Mouse (Mus musculus) heart, postnatal 0 days (tissue): ENCODE data around the gene Lypd4. TPM values are rescaled to one million over a fixed set of nuclear protein-coding genes. Genes with fewer than 3 reads are reported as not detected.

Experiments
- ATAC-seq: fragments of 200-750 bp; cut with Nextera tagmentation; 2 replicates; pipeline ENCODE4 v1.8.0; 2017; ENCODE audit warnings: low read depth, moderate number of reproducible peaks, moderate library complexity; ENCODE audit not compliant: insufficient read depth
- DNase-seq: peaks from one replicate; pipeline ENCODE4 v3.0.0-alpha.2; 2016; ENCODE audit warnings: low spot score
- H3K27ac ChIP-seq: fragments of 300-500 bp; sonication (generic); 2 replicates; pipeline ENCODE4 v1.5.1; 2014; ENCODE audit warnings: low read depth, mild to moderate bottlenecking
- H3K27me3 ChIP-seq: fragments of 300-500 bp; sonication (generic); 2 replicates; pipeline ENCODE4 v1.6.1; 2014; ENCODE audit warnings: low read length, mixed read lengths; ENCODE audit not compliant: control insufficient read depth, insufficient read depth
- H3K36me3 ChIP-seq: fragments of 300-500 bp; sonication (generic); replicated peaks from 2 replicates; pipeline ENCODE4 v1.6.1; 2014; ENCODE audit warnings: low read length, mixed read lengths; ENCODE audit not compliant: control insufficient read depth, insufficient read depth
- H3K4me1 ChIP-seq: fragments of 300-500 bp; sonication (generic); 2 replicates; pipeline ENCODE4 v1.6.1; 2014; ENCODE audit warnings: antibody characterized with exemption; ENCODE audit not compliant: control insufficient read depth, insufficient read depth
- H3K4me2 ChIP-seq: fragments of 300-500 bp; sonication (generic); 2 replicates; pipeline ENCODE4 v1.6.1; 2014; ENCODE audit warnings: low read depth, mild to moderate bottlenecking, low read length, moderate library complexity
- H3K4me3 ChIP-seq: fragments of 300-500 bp; sonication (generic); 2 replicates; pipeline ENCODE4 v1.5.1; 2014; ENCODE audit warnings: low read depth, low read length
- H3K9ac ChIP-seq: fragments of 300-500 bp; sonication (generic); replicated peaks from 2 replicates; pipeline ENCODE4 v1.6.1; 2014; ENCODE audit warnings: low read depth, low read length, mixed read lengths
- H3K9me3 ChIP-seq: fragments of 300-500 bp; sonication (generic); replicated peaks from 2 replicates; pipeline ENCODE4 v1.6.1; 2016; ENCODE audit warnings: low read length; ENCODE audit not compliant: control insufficient read depth
- CTCF ChIP-seq: IDR thresholded peaks from 2 replicates; pipeline ENCODE4 v1.5.1; 2016; ENCODE audit warnings: antibody characterized with exemption, control low read depth, low read depth
- EP300 ChIP-seq: IDR thresholded peaks from 2 replicates; pipeline ENCODE4 v1.6.1; 2016; ENCODE audit warnings: antibody characterized with exemption, low read depth
- WGBS: fragments of 180-500 bp; shearing (Covaris S2); extraction: QIAGEN DNeasy Blood & Tissue Kit; methylation state at CpG from one replicate; pipeline ENCODE4 v1.1.7; 2014; 5-methylcytosine and 5-hydroxymethylcytosine counted together
- polyA plus RNA-seq: library from polyadenylated mRNA; unstranded; fragments of >200 nt; fragmentation: Nextera tagmentation; extraction: Ambion mirVana; gene quantifications from 2 replicates; pipeline ENCODE4 v1.2.1, GENCODE M21; 2015
- total RNA-seq: library from RNA; depleted of rRNA; stranded (reverse); fragments of >200 nt; gene quantifications from 2 replicates; pipeline ENCODE4 v1.2.3, GENCODE M21; 2014; ENCODE audit warnings: low replicate concordance

Gene Lypd4
- total and polyA plus RNA-seq, 2 experiments from 2014 or later, result not detected

DNA sequence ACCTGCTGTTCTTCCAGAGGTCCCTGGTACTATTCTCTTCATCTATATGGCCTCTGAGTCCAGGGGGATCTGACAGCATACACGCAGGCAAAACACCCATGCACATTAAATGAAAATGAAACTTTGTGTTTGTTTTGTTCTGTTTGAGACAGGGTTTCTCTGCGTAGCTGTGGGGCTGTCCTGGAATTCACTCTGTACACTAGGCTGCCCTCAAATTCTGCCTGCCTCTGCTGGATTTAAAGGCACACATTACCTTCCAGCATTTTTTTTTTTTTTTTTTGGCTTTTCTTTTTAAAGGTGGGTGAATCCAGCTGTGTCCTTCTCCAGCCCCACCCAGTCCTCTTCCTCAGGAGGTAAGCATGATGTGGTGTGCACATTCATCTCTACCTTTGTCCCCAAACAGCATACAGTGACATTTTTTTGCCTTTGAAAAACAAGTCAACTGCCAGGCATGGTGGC, 22.4 kb upstream of the Lypd4 start:
- no peaks in the 10 kb centered on the region for H3K27me3 ChIP-seq
- H3K36me3 ChIP-seq, result peaks cover 36% of the 10 kb centered on the region
- H3K4me2 ChIP-seq, result no peak overlapping the region
- no peaks in the 10 kb centered on the region for H3K9me3 ChIP-seq
- no peaks in the 10 kb centered on the region for H3K4me1 ChIP-seq
- DNase-seq (no peak), ATAC-seq (no peak)
- H3K4me3 ChIP-seq, result no peak overlapping the region
- no peak overlapping the region for H3K9ac ChIP-seq
- TF ChIP-seq CTCF (no peak), EP300 (no peak)
- H3K27ac ChIP-seq, result no peak overlapping the region
- 75% methylated on average over 2 of the region's 2 CpGs for WGBS

DNA sequence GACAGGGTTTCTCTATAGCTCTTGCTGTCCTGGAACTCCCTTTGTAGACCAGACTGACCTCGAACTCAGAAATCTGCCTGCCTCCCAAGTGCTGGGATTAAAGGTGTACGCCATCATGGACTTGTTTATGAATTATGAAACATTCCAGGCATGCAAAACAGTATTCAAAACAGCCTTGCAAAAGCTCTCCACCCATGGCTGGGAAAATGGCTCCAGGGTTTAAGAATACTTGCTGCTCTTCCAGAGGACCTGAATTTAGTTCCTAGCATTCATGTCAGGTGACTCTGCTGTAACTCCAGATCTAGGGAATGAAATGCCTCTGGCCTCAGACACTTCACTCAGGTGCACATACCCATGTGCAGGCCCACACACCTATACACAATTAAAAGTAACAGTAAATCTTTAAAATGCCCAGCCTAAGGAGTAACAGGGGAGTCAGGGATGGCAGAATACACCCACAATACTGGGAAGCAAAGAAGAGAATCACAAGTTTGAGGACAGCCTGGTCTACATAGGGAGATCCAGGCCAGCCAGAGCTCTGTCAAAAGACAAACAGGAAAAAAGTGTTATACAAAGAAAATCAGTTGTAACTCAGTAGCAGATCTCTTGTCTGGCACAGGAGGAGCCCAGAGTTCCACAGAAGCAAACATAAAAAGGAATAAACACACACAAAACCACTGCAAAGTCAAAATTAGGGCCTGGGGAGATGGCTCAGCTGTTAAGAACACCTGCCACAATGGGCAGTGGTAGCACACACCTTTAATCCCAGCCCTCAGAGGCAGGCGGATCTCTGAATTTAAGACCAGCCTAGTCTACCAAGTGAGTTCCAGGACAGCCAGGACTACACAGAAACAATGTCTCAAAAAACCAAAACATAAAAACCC, 21.7 kb upstream of the Lypd4 start:
- ATAC-seq (no peak), DNase-seq (no peak)
- H3K36me3 ChIP-seq, result peaks cover 43% of the 10 kb centered on the region
- 72% methylated on average over 3 of the region's 3 CpGs for WGBS
- peaks cover under 1% of the 10 kb centered on the region; the same call in 1 of the 2 replicates for H3K4me1 ChIP-seq
- no peaks in the 10 kb centered on the region for H3K9me3 ChIP-seq
- H3K27me3 ChIP-seq, result no peaks in the 10 kb centered on the region
- no peak overlapping the region for H3K4me3 ChIP-seq
- no peak overlapping the region for H3K9ac ChIP-seq
- no peak overlapping the region for H3K4me2 ChIP-seq
- TF ChIP-seq EP300, result no peak
- TF ChIP-seq CTCF, result no peak
- H3K27ac ChIP-seq, result no peak overlapping the region

DNA sequence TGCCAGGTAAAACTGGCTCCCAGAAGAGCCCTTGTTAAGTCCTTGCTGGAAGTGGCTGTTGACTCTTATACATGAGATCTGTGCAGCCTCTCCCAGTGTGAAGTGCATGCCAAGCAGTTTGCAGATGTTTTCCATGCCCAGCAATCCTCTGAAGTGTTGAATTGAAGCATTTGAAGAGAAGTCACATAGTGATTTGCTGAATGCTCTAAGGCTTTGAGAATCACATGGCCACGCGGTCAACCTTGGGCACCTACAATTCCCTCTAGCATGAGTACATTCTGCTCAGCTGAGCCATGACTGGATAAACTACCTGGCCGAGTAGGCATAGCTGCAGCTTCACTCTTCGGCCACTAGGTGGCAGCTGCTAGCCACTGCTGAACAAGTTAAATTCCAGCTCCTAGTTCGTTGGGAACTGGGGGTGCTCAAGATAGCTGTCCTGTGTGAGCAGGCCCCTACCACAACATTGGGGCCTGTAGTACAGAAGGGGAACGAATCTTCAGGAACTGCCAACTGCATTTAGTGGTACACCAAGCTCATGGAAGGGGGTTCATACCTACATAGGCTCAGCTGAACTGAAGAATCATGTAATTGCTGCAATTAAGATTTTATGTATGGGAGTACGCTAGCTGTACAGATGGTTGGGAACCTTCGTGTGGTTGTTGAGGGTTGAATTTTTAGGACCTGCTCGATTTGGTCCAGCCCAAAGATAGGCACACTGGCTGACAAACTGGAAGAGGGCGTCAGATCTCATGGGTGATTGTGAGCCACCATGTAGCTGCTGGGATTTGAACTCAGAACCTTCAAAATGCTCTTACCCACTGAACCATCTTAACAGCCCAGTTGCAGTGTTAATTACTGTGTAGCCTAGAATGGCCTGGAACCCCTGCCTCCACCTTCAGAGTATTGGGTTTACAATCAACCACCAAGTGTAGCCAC, 20.8 kb upstream of the Lypd4 start:
- TF ChIP-seq CTCF, result peak; percentile 99
- TF ChIP-seq EP300, result no peak
- Histone ChIP-seq H3K27ac (no peak overlapping the region), H3K4me2 (no peak overlapping the region), H3K4me1 (peaks cover 10% of the 10 kb centered on the region), H3K36me3 (peaks cover 48% of the 10 kb centered on the region), H3K9ac (no peak overlapping the region), H3K27me3 (no peaks in the 10 kb centered on the region), H3K9me3 (no peaks in the 10 kb centered on the region), H3K4me3 (no peak overlapping the region)
- DNase-seq (peak; percentile 85), ATAC-seq (peak; percentile 71)
- WGBS, result 30% methylated on average over 10 of the region's 10 CpGs

DNA sequence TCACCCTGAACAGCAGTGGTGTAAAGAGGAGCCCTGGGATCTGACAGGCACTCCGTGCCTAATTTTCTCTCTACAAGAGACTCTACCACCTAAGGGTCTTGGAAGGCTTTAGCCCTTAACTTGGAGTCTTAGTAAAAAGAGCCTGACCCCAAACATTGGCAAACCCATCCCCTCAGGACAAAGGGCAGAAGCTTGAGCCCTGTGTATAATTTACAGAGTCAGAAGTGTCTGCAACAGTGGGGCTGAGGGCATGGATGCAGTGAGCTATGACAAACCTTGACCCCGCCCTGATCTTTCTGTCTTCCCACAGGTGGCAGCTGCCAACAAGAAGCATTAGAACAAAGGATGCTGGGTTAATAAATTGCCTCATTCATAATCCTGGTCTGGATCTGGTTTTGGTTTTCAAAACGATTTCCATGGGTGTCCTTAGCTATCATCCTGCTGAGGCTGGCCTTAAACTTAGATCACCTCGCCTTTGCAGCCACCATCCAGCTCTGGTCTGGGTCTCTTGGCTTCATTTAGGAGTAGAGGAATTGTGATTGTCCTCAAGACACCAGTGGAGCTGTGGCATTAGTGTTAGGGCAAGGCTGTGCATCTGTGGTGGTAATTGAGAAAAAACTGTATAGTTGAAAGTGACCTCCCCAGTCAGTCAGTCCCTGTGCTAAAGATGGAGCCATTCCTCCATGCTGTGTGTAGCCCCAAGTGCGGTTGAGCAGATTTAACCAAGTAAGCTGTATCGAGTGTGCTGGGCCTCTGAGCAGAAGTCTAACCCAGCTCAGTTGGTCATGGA, 19.9 kb upstream of the Lypd4 start:
- Histone ChIP-seq H3K36me3 (peaks cover 48% of the 10 kb centered on the region), H3K9ac (no peak overlapping the region), H3K27ac (no peak overlapping the region), H3K4me1 (peaks cover 16% of the 10 kb centered on the region), H3K27me3 (no peaks in the 10 kb centered on the region), H3K4me3 (no peak overlapping the region), H3K4me2 (no peak overlapping the region), H3K9me3 (no peaks in the 10 kb centered on the region)
- ATAC-seq, result no peak
- WGBS, result 79% methylated on average over 6 of the region's 6 CpGs
- no peak for TF ChIP-seq CTCF
- TF ChIP-seq EP300, result no peak
- DNase-seq, result no peak

DNA sequence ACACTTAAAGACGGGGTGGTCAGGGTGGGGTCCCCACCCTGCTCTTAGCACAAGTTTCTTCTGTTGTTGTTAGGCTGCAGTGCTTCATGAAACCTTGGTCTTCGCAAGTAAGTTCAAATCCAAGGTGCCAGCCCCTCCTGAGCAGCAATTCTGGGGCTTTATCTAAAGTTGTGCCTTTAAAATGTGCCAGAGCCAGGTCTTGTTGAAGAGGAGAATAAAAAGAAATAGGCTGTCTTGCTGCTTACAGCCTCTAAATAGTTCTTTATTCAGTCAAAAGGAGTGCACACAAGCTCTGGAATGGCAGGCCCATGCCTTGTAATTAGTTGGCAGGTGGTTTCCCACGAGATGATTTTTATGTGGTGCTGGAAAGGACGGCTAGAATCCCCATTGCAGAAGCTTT, 17.4 kb upstream of the Lypd4 start:
- H3K4me1 ChIP-seq, result peaks cover 16% of the 10 kb centered on the region
- H3K4me2 ChIP-seq, result no peak overlapping the region
- no peak overlapping the region for H3K27ac ChIP-seq
- TF ChIP-seq CTCF (no peak), EP300 (no peak)
- H3K27me3 ChIP-seq, result no peaks in the 10 kb centered on the region
- ATAC-seq, result no peak
- DNase-seq, result no peak
- H3K9ac ChIP-seq, result 0 out of 2 replicates have a peak overlapping the region, but pooled peaks have one; percentile 19
- H3K9me3 ChIP-seq, result no peaks in the 10 kb centered on the region
- H3K36me3 ChIP-seq, result peaks cover 48% of the 10 kb centered on the region
- 69% methylated on average over 4 of the region's 4 CpGs for WGBS
- no peak overlapping the region for H3K4me3 ChIP-seq
